Mouse (Mus musculus) testis, adult 2 months (tissue): ENCODE measurements around the gene R3hdm4. TPM values are rescaled to one million over a fixed set of nuclear protein-coding genes. Genes with fewer than 3 reads are reported as not detected.

ENCODE experiments used
- H3K27ac ChIP-seq: fragments of 200-500 bp; 2 replicates; pipeline ENCODE4 v1.5.1; 2012; ENCODE audit warnings: low read depth, low read length; ENCODE audit not compliant: control insufficient read depth, insufficient read depth
- H3K27me3 ChIP-seq: fragments of 200-500 bp; 2 replicates; pipeline ENCODE4 v1.6.1; 2012; ENCODE audit warnings: mild to moderate bottlenecking, low read length, moderate library complexity; ENCODE audit not compliant: control insufficient read depth, insufficient read depth
- H3K36me3 ChIP-seq: fragments of 200-500 bp; 2 replicates; pipeline ENCODE4 v1.6.1; 2012; ENCODE audit warnings: mild to moderate bottlenecking, low read length; ENCODE audit not compliant: control insufficient read depth, insufficient read depth
- H3K4me1 ChIP-seq: fragments of 200-500 bp; 2 replicates; pipeline ENCODE4 v1.6.1; 2012; ENCODE audit warnings: low read length; ENCODE audit not compliant: control insufficient read depth, insufficient read depth
- H3K4me3 ChIP-seq: fragments of 200-500 bp; 2 replicates; pipeline ENCODE4 v1.5.1; 2012; ENCODE audit warnings: low read depth, mild to moderate bottlenecking, low read length, moderate library complexity, mixed read lengths; ENCODE audit not compliant: control insufficient read depth
- CTCF ChIP-seq: fragments of 200-500 bp; IDR thresholded peaks from 2 replicates; pipeline ENCODE4 v1.5.1; 2012; ENCODE audit warnings: low read depth, mild to moderate bottlenecking, inconsistent platforms, low read length, moderate library complexity; ENCODE audit not compliant: control insufficient read depth, insufficient read depth, insufficient replicate concordance
- POLR2A ChIP-seq: fragments of 200-500 bp; IDR thresholded peaks from 2 replicates; pipeline ENCODE4 v1.6.1; 2012; ENCODE audit warnings: low read depth, mild to moderate bottlenecking, inconsistent platforms, low read length, moderate library complexity; ENCODE audit not compliant: control insufficient read depth
- polyA plus RNA-seq: library from polyadenylated mRNA; depleted of rRNA; stranded (reverse); fragments of >200 nt; gene quantifications from 2 replicates; pipeline ENCODE4 v1.2.3, GENCODE M21; 2012

The R3hdm4 gene
- polyA plus RNA-seq, 1 experiment, result 15.2 TPM

DNA sequence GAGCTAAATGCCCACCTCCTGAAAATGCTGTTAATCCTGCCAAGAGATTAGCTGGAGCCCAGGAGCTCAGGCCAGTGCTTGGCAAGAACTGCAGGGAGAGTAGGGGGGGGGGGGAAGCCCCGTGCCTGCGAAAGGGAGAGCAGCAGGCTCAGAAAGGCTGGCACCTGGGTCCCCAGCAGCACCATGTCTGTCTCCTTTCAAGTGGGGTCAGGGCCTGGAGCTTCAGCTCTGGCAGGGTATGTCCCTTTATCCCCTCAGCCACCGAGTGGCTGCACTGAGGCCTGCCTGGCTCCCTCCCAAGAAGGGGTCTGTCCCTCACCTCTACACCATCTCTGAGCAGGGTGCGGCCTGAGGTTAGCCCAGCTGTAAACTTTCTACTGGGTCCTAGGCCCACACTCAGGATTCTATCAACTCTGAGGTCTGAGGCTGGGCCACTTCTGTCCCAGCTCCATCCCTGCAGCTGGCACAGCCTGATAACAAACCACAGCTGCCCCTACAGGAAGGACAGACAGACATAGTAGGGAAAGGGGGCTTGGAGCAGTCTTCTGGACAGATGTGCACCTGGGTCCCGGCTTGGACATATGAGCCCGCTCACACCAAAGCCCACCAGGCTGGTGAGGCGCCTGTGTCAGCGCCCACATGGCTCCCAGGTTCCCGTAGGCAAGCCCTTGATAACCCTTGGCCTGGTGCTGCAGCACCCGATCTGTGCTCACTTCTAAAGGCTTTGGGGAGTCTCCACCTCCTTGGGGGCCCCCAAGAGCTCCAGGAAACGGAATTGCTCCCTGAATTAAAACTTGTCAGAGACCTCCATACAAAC, 6.7 kb downstream of the R3hdm4 start:
- H3K4me1 ChIP-seq, result peaks cover 19% of the 10 kb centered on the region
- H3K36me3 ChIP-seq, result no peaks in the 10 kb centered on the region
- no peak overlapping the region for H3K4me3 ChIP-seq
- H3K27me3 ChIP-seq, result no peaks in the 10 kb centered on the region
- H3K27ac ChIP-seq, result no peak overlapping the region
- TF ChIP-seq CTCF (no peak), POLR2A (no peak)

DNA sequence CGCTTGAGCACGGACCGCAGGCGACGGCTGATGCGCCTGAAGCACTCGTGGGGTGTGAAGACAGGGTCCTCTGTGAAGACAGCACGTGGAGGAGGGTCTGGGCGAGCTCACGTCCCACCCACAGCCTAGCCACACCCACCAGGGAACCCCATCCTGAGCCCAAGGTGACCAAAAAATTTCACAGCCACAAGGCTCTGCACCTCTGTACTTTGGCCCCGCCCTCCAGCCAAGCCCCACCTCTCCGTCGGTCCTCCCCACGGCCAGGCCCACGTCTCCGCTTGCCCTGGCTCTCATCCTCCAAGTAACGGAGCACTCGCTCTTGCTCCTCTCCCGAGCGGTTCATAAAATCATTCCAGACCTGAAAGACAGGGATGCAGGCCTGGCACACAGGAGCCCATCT, 8.6 kb downstream of the R3hdm4 start:
- Histone ChIP-seq H3K27me3 (no peaks in the 10 kb centered on the region), H3K4me1 (peaks cover 18% of the 10 kb centered on the region), H3K4me3 (no peak overlapping the region), H3K36me3 (no peaks in the 10 kb centered on the region), H3K27ac (no peak overlapping the region)
- no peak for TF ChIP-seq POLR2A
- no peak for TF ChIP-seq CTCF

DNA sequence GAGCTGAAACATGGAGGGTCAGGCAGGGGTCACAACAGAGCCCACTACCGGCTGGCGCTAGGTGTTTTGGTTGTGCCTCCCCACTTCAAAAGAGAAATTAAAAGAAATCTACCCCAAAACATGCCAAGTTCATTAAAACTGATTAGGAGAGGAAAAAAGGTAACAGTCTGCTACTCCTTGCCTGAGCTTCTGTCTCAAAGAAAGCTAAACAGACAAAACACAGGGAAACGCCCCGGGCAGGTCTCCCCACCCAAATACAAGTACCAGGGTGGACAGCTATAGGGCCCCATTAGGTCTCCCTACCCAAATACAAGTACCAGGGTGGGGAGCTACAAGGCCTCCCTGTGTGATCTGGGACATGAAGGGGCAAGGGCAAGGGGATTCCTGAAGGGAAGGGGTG, 10.5 kb downstream of the R3hdm4 start, which contains the start of gene Gm26602:
Gene Gm26602, plus strand, starts transcription at position 301 of the 400 bp plus-strand sequence.
- Histone ChIP-seq H3K36me3 (no peaks in the 10 kb centered on the region), H3K4me1 (peaks cover 7% of the 10 kb centered on the region), H3K27me3 (no peaks in the 10 kb centered on the region), H3K27ac (no peak within 1 kb of the TSS), H3K4me3 (no peak within 1 kb of the TSS)
- no peak for TF ChIP-seq POLR2A
- no peak for TF ChIP-seq CTCF

DNA sequence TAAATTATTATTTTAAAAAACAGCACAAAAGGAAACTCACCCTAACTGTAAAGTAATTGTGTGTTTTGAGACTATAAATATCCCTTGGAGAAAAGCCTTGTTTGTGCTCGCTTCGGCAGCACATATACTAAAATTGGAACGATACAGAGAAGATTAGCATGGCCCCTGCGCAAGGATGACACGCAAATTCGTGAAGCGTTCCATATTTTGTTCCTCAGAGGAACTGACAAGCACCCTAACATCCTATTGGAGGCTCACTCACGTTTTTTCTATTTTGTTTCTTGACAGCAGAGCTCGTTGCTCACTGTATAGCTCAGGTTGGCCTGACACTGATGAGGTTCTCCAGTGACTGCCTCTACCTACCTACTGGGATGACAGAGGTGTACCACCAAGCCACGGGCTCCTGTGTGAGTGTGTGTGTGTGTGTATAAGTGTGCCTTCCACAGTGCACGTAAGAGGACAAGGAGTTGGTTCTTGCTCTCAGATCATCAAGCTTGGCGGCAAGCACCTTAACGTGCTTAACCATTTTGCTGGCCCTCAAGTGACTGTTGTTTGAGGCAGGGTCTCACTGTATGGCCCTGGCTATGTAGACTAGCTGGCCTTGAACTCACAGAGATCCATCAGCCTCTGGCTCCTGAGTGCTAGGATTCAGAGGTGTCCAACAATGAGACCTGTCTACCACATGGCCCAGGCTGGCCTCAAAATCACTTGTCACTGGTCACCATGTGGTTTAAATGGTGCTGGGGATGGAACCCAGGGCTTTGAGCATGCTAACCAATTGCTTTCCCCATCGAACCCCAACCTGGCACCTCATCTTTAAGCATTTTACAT, 11.7 kb downstream of the R3hdm4 start:
- Histone ChIP-seq H3K4me1 (peaks cover 7% of the 10 kb centered on the region), H3K27ac (peak overlapping the region; percentile 57), H3K36me3 (no peaks in the 10 kb centered on the region), H3K27me3 (no peaks in the 10 kb centered on the region), H3K4me3 (no peak overlapping the region; the same call in 1 of the 2 replicates)
- TF ChIP-seq POLR2A, result no peak
- TF ChIP-seq CTCF, result no peak

DNA sequence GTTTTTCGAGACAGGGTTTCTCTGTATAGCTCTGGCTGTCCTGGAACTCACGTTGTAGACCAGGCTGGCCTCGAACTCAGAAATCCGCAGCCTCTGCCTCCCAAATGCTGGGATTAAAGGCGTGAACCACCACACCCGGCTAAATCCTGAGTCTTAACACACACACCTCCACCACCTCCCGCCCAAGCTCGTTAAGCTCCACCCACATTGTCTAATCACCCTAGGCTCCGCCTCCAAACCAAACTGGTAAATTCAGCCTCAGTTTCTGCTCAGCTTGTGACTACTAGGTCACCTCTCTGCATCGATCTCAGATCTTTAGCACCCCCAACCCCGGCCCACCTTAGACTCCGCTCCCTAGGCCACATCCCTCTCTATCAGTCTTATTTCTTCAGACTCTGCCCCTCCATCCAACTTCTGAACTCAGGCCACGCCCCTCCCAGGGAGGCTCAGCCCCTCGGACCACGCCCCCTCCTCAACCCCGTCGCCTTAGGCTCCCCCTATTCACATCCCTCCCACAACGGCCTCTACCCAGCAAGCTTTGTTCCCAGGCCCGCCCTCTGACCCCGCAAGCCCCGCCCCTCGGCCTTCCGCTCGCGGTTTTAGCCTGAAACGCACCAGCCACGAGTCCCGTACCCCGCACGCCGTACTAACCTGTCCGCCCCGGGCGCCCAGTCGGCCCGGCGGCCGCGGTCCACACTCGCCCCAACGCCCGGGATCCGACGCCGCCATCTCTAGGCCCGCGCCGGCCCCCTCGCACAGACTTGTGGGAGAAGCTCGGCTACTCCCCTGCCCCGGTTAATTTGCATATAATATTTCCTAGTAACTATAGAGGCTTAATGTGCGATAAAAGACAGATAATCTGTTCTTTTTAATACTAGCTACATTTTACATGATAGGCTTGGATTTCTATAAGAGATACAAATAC, 12.6 kb downstream of the R3hdm4 start, which contains the start of gene Med16:
Gene Med16, minus strand, starts transcription at position 757 of the 925 bp plus-strand sequence.
- no peaks in the 10 kb centered on the region for H3K27me3 ChIP-seq
- no peak for TF ChIP-seq CTCF
- peak; percentile 69 for TF ChIP-seq POLR2A
- H3K27ac ChIP-seq, result peak within 1 kb of the TSS; percentile 99
- H3K4me3 ChIP-seq, result peak within 1 kb of the TSS; percentile 97
- H3K4me1 ChIP-seq, result peaks cover 7% of the 10 kb centered on the region
- H3K36me3 ChIP-seq, result no peaks in the 10 kb centered on the region

DNA sequence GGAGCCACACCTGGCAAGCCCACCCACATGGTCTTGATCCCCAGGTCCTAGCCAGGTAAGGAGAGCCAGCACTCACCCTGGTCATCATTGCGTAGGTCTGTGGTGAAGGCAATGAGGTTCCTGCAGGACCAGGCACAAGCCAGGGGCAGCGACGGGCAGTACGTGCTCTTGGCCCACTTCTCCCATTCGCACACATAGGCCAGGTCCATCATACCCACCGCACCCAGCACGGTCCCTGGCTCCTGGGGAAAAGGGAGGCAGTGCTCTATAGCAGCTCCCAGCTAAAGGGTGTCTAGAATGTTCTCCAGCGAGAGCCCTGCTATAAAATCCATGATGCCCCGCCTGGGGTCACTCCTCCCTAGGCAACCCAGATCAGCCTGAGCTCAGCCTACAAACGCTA, 13.6 kb downstream of the R3hdm4 start:
- Histone ChIP-seq H3K27me3 (no peaks in the 10 kb centered on the region), H3K36me3 (no peaks in the 10 kb centered on the region), H3K4me1 (peaks cover 7% of the 10 kb centered on the region), H3K27ac (no peak overlapping the region), H3K4me3 (peak overlapping the region; percentile 27)
- TF ChIP-seq CTCF (no peak), POLR2A (no peak)

DNA sequence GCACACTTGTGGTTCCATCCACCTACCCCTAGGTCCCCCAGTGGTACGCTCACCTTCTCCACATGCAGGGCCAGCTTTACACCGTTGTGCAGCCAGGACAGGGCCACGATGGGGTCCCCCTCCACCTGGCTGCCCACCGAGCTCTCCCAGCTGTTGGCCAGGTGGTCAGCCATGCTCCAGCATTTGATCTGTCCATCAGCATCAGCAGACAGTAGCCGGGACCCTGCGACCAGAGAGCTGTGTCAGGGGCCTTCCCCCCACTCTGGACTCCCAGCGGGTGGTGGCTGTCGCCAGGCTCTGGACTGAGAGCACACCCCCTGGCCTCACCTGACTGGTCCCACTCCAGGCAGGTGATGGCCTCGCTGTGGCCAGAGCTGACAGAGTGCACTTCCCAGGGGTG, 14.3 kb downstream of the R3hdm4 start:
- peaks cover 7% of the 10 kb centered on the region for H3K4me1 ChIP-seq
- H3K27ac ChIP-seq, result no peak overlapping the region
- TF ChIP-seq CTCF, result no peak
- no peak for TF ChIP-seq POLR2A
- no peaks in the 10 kb centered on the region for H3K36me3 ChIP-seq
- no peaks in the 10 kb centered on the region for H3K27me3 ChIP-seq
- no peak overlapping the region for H3K4me3 ChIP-seq
